Mouse (Mus musculus) heart, embryonic 12.5 days (tissue): ENCODE results near the gene Gabrr2. TPM values are rescaled to one million over a fixed set of nuclear protein-coding genes. Genes with fewer than 3 reads are reported as not detected.

Experiments
- ATAC-seq: fragments of 200-750 bp; cut with Nextera tagmentation; 2 replicates; pipeline ENCODE4 v1.8.0; 2017; ENCODE audit warnings: moderate TSS enrichment, moderate library complexity; ENCODE audit not compliant: insufficient number of reproducible peaks, low FRiP score
- H3K27ac ChIP-seq: fragments of 300-500 bp; sonication (generic); 2 replicates; pipeline ENCODE4 v1.5.1; 2016; ENCODE audit warnings: mild to moderate bottlenecking, moderate library complexity; ENCODE audit not compliant: poor library complexity, severe bottlenecking
- H3K27me3 ChIP-seq: fragments of 300-500 bp; sonication (generic); replicated peaks from 2 replicates; pipeline ENCODE4 v1.6.1; 2016; ENCODE audit warnings: mild to moderate bottlenecking, moderate library complexity
- H3K36me3 ChIP-seq: fragments of 300-500 bp; sonication (generic); 2 replicates; pipeline ENCODE4 v1.6.1; 2016; ENCODE audit warnings: mild to moderate bottlenecking, moderate library complexity
- H3K4me1 ChIP-seq: fragments of 300-500 bp; sonication (generic); replicated peaks from 2 replicates; pipeline ENCODE4 v1.6.1; 2016; ENCODE audit warnings: mild to moderate bottlenecking
- H3K4me2 ChIP-seq: fragments of 300-500 bp; sonication (generic); 2 replicates; pipeline ENCODE4 v1.6.1; 2016; ENCODE audit warnings: mild to moderate bottlenecking, moderate library complexity
- H3K4me3 ChIP-seq: fragments of 300-500 bp; sonication (generic); 2 replicates; pipeline ENCODE4 v1.5.1; 2016; ENCODE audit warnings: mild to moderate bottlenecking
- H3K9ac ChIP-seq: fragments of 300-500 bp; sonication (generic); 2 replicates; pipeline ENCODE4 v1.6.1; 2016; ENCODE audit warnings: mild to moderate bottlenecking, moderate library complexity
- H3K9me3 ChIP-seq: fragments of 300-500 bp; sonication (generic); replicated peaks from 2 replicates; pipeline ENCODE4 v1.6.1; 2016; ENCODE audit warnings: mild to moderate bottlenecking, moderate library complexity
- WGBS: fragments of 180-500 bp; shearing (Covaris S2); methylation state at CpG from one replicate; pipeline ENCODE4 v1.1.7; 2016; 5-methylcytosine and 5-hydroxymethylcytosine counted together
- polyA plus RNA-seq: library from polyadenylated mRNA; unstranded; fragments of >200 nt; fragmentation: Nextera tagmentation; extraction: Ambion mirVana; gene quantifications from 2 replicates; pipeline ENCODE4 v1.2.1, GENCODE M21; 2016

Gabrr2 gene
- polyA plus RNA-seq: 0.28 TPM in 1 of 2 replicates, not detected in the other

DNA sequence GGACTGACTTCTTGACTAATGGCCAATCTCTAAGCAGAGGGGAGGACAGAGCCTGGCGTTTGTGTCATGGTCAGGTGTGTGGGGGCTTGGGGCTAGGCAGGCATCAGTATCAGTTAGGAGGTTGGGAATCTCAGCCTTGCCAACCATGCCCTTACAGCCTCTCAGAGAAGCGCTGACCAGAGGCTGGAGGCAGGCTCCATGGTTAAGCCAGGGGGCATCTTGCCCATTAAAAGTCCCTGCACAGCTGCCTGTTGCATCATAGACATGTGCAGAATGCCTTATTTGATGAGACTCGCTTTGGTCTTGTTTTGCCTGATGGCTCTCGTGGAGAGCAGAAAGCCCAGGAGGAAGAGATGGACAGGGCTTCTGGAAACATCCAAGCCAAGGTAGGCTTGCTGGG, at the start of gene Gabrr2:
Gene Gabrr2 (plus strand): TSS at position 19 of the 400 bp plus-strand sequence.
- WGBS: 76% methylated on average over 4 of the region's 4 CpGs
- H3K4me2 ChIP-seq: no peak within 1 kb of the TSS
- H3K9ac ChIP-seq: no peak within 1 kb of the TSS
- no peak within 1 kb of the TSS for H3K27ac ChIP-seq
- ATAC-seq: no peak
- H3K27me3 ChIP-seq: no peaks in the 10 kb centered on the region; the same call in 1 of the 2 replicates
- H3K4me3 ChIP-seq: no peak within 1 kb of the TSS
- no peaks in the 10 kb centered on the region for H3K9me3 ChIP-seq
- H3K4me1 ChIP-seq: peaks cover 18% of the 10 kb centered on the region
- H3K36me3 ChIP-seq: no peaks in the 10 kb centered on the region

DNA sequence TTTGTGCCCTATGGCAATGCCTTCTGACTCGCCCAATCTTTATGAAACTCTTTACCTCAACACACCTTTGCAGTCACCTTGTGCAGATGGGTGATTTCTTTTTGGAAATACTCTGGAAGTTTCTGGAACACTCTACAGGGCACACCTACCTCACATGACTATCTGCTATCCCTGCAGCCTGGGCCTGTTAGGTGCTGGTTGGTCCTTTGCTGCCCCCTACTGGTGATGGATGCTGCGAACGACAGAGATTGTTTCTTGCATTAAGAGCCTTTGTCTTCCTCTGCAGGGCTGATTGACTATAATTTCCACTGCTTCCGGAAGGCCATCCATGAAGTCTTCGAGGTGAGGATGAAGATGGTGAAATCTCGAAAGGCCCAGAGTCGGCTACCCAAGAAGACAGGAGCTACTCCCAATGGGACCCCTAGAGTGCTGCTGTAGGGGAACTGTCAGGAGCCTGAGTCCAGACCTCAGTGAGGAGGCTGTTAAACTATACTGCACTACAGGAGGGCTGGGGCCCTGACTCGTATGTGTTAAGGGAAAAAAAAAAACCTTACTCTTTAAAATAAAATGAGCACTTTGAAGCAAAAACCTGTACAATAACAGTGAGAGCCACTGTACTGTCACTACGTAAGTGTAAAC, 44.3 kb upstream of the Gabrr2 start:
- H3K27ac ChIP-seq: no peak overlapping the region
- H3K4me2 ChIP-seq: no peak overlapping the region
- no peaks in the 10 kb centered on the region for H3K9me3 ChIP-seq
- H3K4me1 ChIP-seq: 0 out of 2 replicates have a peak, but pooled peaks cover 4% of the 10 kb centered on the region
- WGBS: 47% methylated on average over 9 of the region's 9 CpGs
- no peaks in the 10 kb centered on the region for H3K27me3 ChIP-seq
- H3K9ac ChIP-seq: no peak overlapping the region
- ATAC-seq: peak; percentile 42; the same call in 1 of the 2 replicates
- no peak overlapping the region for H3K4me3 ChIP-seq
- H3K36me3 ChIP-seq: peaks cover 32% of the 10 kb centered on the region

DNA sequence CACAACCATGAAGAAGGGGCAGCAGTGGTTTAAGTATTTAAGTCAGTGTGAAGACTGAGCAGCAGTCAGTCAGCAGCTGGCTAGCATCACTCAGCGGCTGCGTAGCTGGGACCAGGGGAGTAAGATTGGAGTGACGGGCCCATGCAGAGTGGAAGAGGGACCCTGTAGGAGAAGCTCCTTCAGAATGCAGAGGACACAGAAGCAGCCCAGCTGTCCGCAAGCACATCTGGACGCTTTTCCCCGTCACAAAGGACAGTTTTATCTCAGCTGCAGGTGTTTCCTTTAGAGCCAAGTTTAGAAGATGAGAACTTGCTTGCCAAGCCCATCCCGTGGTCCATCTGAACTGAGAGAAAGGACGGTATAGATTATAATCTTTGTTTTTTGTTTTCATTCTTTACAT, 38.4 kb upstream of the Gabrr2 start:
- H3K4me1 ChIP-seq: peaks cover 6% of the 10 kb centered on the region
- H3K4me2 ChIP-seq: no peak overlapping the region
- 30% methylated on average over 8 of the region's 8 CpGs for WGBS
- no peak overlapping the region for H3K27ac ChIP-seq
- peaks cover 18% of the 10 kb centered on the region for H3K36me3 ChIP-seq
- ATAC-seq: no peak
- no peaks in the 10 kb centered on the region for H3K9me3 ChIP-seq
- H3K9ac ChIP-seq: no peak overlapping the region
- no peaks in the 10 kb centered on the region for H3K27me3 ChIP-seq
- H3K4me3 ChIP-seq: no peak overlapping the region

DNA sequence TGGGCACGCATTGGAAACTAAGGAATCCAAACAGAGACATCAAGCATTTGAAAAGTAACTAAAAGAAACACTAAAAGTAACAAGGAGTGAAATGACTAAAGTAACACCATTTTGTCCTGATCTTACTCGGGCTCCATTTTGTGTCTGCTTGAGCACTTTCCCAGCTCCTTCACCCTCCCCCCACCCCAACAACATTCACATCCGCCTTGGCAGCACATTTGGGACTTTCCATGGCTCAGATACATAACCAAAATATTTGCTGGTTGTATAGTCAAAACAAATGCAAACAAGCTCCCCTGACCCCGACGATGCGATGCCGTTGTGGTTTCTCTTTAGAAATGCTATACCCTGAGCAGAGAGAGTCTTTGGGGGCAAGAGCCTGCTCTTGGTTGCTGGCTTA, 33.7 kb upstream of the Gabrr2 start:
- Histone ChIP-seq H3K9me3 (no peaks in the 10 kb centered on the region), H3K9ac (no peak overlapping the region), H3K36me3 (peaks cover 4% of the 10 kb centered on the region; the same call in 1 of the 2 replicates), H3K4me3 (no peak overlapping the region), H3K27ac (no peak overlapping the region), H3K4me1 (peaks cover 16% of the 10 kb centered on the region), H3K27me3 (no peaks in the 10 kb centered on the region), H3K4me2 (no peak overlapping the region)
- 88% methylated on average over 7 of the region's 7 CpGs for WGBS
- ATAC-seq: no peak

DNA sequence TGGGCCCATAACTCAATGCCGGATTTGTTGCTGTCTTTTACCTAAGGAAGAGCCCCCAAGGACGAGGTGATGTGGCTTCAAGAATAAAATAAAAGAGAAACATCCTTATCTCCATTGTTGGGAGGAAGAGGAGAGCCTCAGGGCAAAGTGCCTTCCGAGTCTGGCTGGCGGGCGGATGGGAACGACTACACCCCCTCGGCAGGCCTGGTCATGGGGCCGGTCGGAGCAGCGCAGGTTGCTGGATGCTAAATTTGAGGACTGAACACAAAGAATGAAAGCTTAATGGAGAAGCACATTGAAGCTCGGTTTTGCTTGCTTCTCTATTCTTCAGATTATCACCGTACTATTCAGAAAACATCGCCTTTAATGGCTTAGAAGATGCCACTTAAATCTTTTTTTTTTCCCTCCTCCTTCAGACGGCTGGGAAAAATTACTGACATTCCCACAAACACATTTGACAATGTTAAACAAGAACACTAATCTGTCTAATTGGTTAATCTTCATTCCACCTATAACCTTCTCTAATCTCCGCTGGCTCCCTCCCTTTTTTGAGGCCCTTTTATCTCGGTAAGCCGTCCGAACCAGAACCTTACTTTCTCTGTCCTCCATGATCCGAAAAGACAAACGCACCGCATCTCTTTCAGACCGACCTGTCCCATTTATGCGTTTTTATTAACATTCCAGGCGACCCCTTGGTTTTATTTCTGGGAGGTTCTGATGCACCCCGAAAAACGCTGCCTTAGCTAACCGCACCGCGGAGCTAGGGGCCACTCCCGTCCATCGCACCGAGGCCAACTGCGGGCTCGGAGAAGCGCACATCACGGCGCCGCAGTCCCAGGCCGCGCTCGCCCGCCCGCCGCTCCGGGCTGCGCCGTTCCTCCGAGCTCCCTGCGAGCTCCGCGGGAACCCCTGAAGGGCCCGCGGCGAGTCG, 32.3 kb upstream of the Gabrr2 start:
- H3K27me3 ChIP-seq: no peaks in the 10 kb centered on the region
- H3K4me1 ChIP-seq: peaks cover 12% of the 10 kb centered on the region
- peak overlapping the region; percentile 93 for H3K27ac ChIP-seq
- ATAC-seq: peak; percentile 76
- H3K4me3 ChIP-seq: peak overlapping the region; percentile 85
- H3K9ac ChIP-seq: peak overlapping the region; percentile 93
- WGBS: 3% methylated on average over 55 of the region's 55 CpGs
- peaks cover 13% of the 10 kb centered on the region for H3K36me3 ChIP-seq
- H3K9me3 ChIP-seq: 0 out of 2 replicates have a peak, but pooled peaks cover 3% of the 10 kb centered on the region
- peak overlapping the region; percentile 80 for H3K4me2 ChIP-seq

DNA sequence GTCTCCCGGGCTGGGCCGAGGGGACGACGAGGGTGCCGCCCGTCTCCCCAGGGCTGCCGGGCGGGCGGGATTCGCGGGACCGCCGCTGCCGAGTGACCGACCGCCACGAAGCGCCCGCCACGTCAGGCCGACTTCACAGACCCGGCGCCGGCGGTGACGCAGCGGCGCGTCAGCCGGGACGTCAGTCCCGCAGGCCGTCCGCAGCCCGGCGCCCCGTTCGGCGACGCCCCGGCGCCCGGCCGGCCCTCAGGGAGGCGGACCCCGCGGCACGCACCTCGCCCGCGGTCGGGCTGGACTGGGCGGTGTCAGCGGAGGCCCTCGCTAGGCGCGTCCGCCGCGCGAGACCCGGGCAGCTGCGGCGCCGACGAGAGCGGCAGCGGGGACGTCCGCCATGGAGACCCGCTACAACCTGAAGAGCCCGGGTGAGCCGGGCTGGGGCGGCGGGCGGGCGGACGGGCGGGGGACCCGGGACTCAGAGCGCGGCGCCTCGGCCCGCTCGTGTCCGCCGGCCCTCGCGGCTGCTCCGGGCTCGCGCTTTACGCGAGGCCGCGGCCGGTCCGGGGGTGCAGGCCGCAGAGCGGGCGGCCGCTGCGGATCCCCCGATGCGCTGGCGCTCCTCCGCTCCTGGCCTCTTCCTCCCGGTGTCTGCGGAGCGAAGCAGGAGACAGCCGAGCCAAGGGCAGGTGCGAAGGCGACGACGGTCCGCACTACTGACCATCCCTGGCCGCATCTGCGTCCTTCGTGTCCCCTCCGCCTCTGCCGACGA, 31.4 kb upstream of the Gabrr2 start, which contains the start of gene Ube2j1:
Gene Ube2j1 (plus strand): TSS at position 222 of the 766 bp plus-strand sequence.
- H3K27me3 ChIP-seq: no peaks in the 10 kb centered on the region
- ATAC-seq: peak; percentile 99
- H3K4me1 ChIP-seq: peaks cover 12% of the 10 kb centered on the region
- peaks cover 19% of the 10 kb centered on the region for H3K36me3 ChIP-seq
- 0 out of 2 replicates have a peak, but pooled peaks cover 5% of the 10 kb centered on the region for H3K9me3 ChIP-seq
- peak within 1 kb of the TSS; percentile 93 for H3K27ac ChIP-seq
- H3K4me2 ChIP-seq: peak within 1 kb of the TSS; percentile 80
- H3K9ac ChIP-seq: peak within 1 kb of the TSS; percentile 93
- WGBS: 3% methylated on average over 122 of the region's 123 CpGs
- H3K4me3 ChIP-seq: peak within 1 kb of the TSS; percentile 85

DNA sequence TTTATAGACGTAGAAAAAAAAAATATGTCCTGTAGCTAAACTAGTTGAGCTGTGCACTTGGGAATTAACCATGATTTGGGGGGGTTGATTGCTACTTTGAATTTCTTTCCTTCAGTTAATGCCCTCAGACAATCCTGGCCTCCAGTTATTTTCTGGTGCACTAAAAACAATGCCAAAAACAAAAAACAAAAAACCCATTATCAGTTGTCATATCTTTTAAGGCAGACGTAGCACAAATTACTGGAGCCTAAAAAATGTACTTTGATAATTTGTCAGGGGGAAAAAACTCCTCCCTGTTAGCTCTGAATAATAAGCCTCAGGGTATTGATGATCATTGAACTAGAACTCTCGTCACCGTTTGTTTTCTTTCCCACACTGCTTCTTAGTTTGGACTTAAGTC, 30.8 kb upstream of the Gabrr2 start:
- H3K4me3 ChIP-seq: peak overlapping the region; percentile 85
- H3K9ac ChIP-seq: 0 out of 2 replicates have a peak overlapping the region, but pooled peaks have one; percentile 11
- no peak for ATAC-seq
- peak overlapping the region; percentile 80 for H3K4me2 ChIP-seq
- peaks cover 24% of the 10 kb centered on the region for H3K36me3 ChIP-seq
- 0 out of 2 replicates have a peak, but pooled peaks cover 5% of the 10 kb centered on the region for H3K9me3 ChIP-seq
- 18% methylated on average over 4 of the region's 4 CpGs for WGBS
- no peak overlapping the region for H3K27ac ChIP-seq
- no peaks in the 10 kb centered on the region for H3K27me3 ChIP-seq
- peaks cover 12% of the 10 kb centered on the region for H3K4me1 ChIP-seq

DNA sequence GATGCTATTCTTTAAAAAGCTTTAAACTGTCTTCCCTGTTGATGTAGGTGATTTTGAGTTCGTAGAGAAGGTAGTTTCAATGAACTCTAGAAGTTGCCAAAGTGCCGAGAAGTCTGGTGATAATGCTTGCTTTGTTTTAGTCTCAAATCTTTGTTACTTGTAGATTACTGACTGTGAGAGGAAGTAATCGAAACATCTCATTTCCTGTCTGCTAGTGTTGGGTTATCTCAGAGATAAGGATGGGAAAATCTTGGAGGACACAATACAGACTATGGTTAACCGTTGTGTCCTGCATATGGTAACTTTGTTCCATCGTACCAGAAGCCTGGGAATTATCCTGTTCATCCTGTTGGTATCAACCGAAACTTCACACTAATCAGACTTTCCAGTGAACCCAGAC, 29.3 kb upstream of the Gabrr2 start:
- Histone ChIP-seq H3K9ac (no peak overlapping the region), H3K27ac (no peak overlapping the region), H3K27me3 (no peaks in the 10 kb centered on the region), H3K36me3 (peaks cover 25% of the 10 kb centered on the region), H3K4me2 (no peak overlapping the region), H3K9me3 (0 out of 2 replicates have a peak, but pooled peaks cover 5% of the 10 kb centered on the region), H3K4me1 (peaks cover 12% of the 10 kb centered on the region), H3K4me3 (no peak overlapping the region)
- WGBS: 43% methylated on average over 6 of the region's 6 CpGs
- no peak for ATAC-seq

DNA sequence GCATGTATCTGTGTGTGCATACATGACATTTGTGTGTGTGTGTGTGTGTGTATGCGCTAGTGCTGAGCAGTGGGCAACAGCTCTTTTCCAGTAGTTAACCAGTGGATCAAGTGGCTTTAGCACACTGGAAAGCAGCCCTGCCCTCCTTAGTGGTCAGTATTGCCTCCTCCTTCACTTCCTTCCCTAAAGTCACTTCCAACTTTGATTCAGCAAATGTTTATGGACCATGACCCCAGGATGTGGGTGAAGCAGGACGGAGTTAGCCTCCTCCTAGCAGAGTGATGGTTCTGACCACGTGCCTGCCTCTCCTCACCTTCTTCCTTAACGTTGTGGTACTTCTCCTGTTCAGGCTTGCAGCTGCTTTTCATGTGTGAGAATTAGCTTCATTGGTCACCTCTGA, 23.0 kb upstream of the Gabrr2 start:
- H3K4me3 ChIP-seq: no peak overlapping the region
- no peak overlapping the region for H3K9ac ChIP-seq
- H3K4me2 ChIP-seq: no peak overlapping the region
- H3K36me3 ChIP-seq: peaks cover 76% of the 10 kb centered on the region
- H3K4me1 ChIP-seq: no peaks in the 10 kb centered on the region
- H3K9me3 ChIP-seq: 0 out of 2 replicates have a peak, but pooled peaks cover 5% of the 10 kb centered on the region
- H3K27me3 ChIP-seq: no peaks in the 10 kb centered on the region
- no peak overlapping the region for H3K27ac ChIP-seq
- WGBS: 83% methylated on average over 4 of the region's 4 CpGs
- no peak for ATAC-seq

DNA sequence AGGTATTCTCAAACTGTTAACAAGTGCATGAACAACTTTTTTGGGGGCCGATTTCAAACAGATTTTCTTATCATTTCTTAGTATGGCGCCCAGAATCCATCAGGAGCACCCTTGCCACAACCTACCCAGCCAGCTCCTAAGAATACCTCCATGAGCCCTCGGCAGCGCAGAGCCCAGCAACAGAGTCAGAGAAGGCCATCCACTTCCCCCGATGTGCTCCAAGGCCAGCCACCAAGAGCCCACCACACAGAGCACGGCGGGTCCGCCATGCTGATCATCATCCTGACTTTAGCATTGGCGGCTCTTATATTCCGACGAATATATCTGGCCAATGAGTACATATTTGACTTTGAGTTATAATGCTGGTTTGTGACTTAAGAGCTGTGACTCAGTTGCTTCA, 13.2 kb upstream of the Gabrr2 start:
- no peak for ATAC-seq
- Histone ChIP-seq H3K9me3 (no peaks in the 10 kb centered on the region), H3K9ac (no peak overlapping the region), H3K4me1 (no peaks in the 10 kb centered on the region), H3K4me3 (no peak overlapping the region), H3K36me3 (peaks cover 68% of the 10 kb centered on the region), H3K27me3 (no peaks in the 10 kb centered on the region), H3K4me2 (no peak overlapping the region), H3K27ac (no peak overlapping the region)
- 94% methylated on average over 11 of the region's 11 CpGs for WGBS
